ENCODE assay signal across 12 mouse cellular contexts in genomic region chr6:54463701-54464458, GRCm38 (mm10). TPM values are rescaled to one million over a fixed set of nuclear protein-coding genes. Genes with fewer than 3 reads are reported as not detected.
DNase-seq lines count a peak whose midpoint lies in the region; ATAC-seq lines count a peak whose summit lies in the region.
"Had no signal": no experiment of that assay in that cellular context is flagged by ENCODE, and none has a peak within 500 bp of the region (broad histone marks: within the 10 kb centered on the region; RNA-seq: fewer than 3 reads in every experiment).

No protein-coding gene starts in this region.

- ATAC-seq in neural tube, embryonic 14.5 days (ENCODE audit: low read depth), result 0 out of 2 replicates have a peak, but pooled peaks have one; percentile 31
- ATAC-seq in neural tube, embryonic 15.5 days (ENCODE audit: low FRiP score), result no peak; the same call in 1 of the 2 replicates
- no peak for ATAC-seq in heart, embryonic 11.5 days (replicated peaks; ENCODE audit: insufficient number of reproducible peaks, low FRiP score, low TSS enrichment)

- no peak overlapping the region for H3K4me2 ChIP-seq in neural tube, embryonic 14.5 days (ENCODE audit: low read depth, low read length)
- H3K4me2 ChIP-seq in neural tube, embryonic 15.5 days, result no peak overlapping the region
- no peak overlapping the region for H3K4me2 ChIP-seq in heart, embryonic 11.5 days
- H3K4me2 ChIP-seq: embryonic facial prominence, embryonic 15.5 days; limb, embryonic 15.5 days; midbrain, embryonic 11.5 days had no signal

- no peak overlapping the region for H3K27ac ChIP-seq in neural tube, embryonic 14.5 days (ENCODE audit: low read depth, low read length)
- H3K27ac ChIP-seq in neural tube, embryonic 15.5 days (replicated peaks), result no peak overlapping the region
- H3K27ac ChIP-seq in heart, embryonic 11.5 days (ENCODE audit: low read depth, low read length), result peak overlapping the region; percentile 17; the same call in 1 of the 2 replicates
- H3K27ac ChIP-seq: embryonic facial prominence, embryonic 15.5 days; limb, embryonic 15.5 days had no signal

- no peaks in the 10 kb centered on the region for H3K27me3 ChIP-seq in neural tube, embryonic 14.5 days (ENCODE audit: control insufficient read depth, insufficient read depth, low read length)
- H3K27me3 ChIP-seq in neural tube, embryonic 15.5 days (replicated peaks), result no peaks in the 10 kb centered on the region
- no peaks in the 10 kb centered on the region for H3K27me3 ChIP-seq in heart, embryonic 11.5 days (ENCODE audit: control insufficient read depth, insufficient read depth, low read length)
- H3K27me3 ChIP-seq: embryonic facial prominence, embryonic 15.5 days; limb, embryonic 15.5 days had no signal

- WGBS in neural tube, embryonic 14.5 days, result 49% methylated on average over 8 of the region's 8 CpGs
- WGBS in neural tube, embryonic 15.5 days, result 56% methylated on average over 8 of the region's 8 CpGs
- WGBS in heart, embryonic 11.5 days (ENCODE audit: insufficient replicate concordance), result 60% methylated on average over 8 of the region's 8 CpGs

- H3K9me3 ChIP-seq in neural tube, embryonic 14.5 days (ENCODE audit: control insufficient read depth, low read length), result no peaks in the 10 kb centered on the region
- no peaks in the 10 kb centered on the region for H3K9me3 ChIP-seq in neural tube, embryonic 15.5 days (replicated peaks)
- H3K9me3 ChIP-seq in heart, embryonic 11.5 days (replicated peaks; ENCODE audit: control insufficient read depth, low read length), result no peaks in the 10 kb centered on the region
- H3K9me3 ChIP-seq: embryonic facial prominence, embryonic 15.5 days; limb, embryonic 15.5 days had no signal

- peak; percentile 92 for DNase-seq in heart, adult 11 months
- DNase-seq in heart, adult 8-10 months (ENCODE audit: low spot score), result no peak
- peak; percentile 67 for DNase-seq in lung, postnatal 36 days
- no peak for DNase-seq in urinary bladder, adult 18-20 months (ENCODE audit: low spot score in 2 of 2)
- no peak for DNase-seq in c-Kit-positive CD71-positive TER-119-positive erythroid progenitor cells, embryonic 14.5 days (ENCODE audit: low spot score)
- DNase-seq: kidney, postnatal 14 days had no signal

- H3K4me1 ChIP-seq in neural tube, embryonic 14.5 days (ENCODE audit: control insufficient read depth, insufficient read depth, low read length), result no peaks in the 10 kb centered on the region
- peaks cover 23% of the 10 kb centered on the region for H3K4me1 ChIP-seq in neural tube, embryonic 15.5 days
- H3K4me1 ChIP-seq in heart, embryonic 11.5 days (ENCODE audit: control insufficient read depth, insufficient read depth, low read length), result peaks cover 38% of the 10 kb centered on the region
- H3K4me1 ChIP-seq: embryonic facial prominence, embryonic 15.5 days had no signal

- H3K36me3 ChIP-seq in neural tube, embryonic 14.5 days (ENCODE audit: control insufficient read depth, insufficient read depth, low read length), result no peaks in the 10 kb centered on the region
- no peaks in the 10 kb centered on the region for H3K36me3 ChIP-seq in neural tube, embryonic 15.5 days
- no peaks in the 10 kb centered on the region for H3K36me3 ChIP-seq in heart, embryonic 11.5 days (ENCODE audit: control insufficient read depth, insufficient read depth, low read length)
- H3K36me3 ChIP-seq: embryonic facial prominence, embryonic 15.5 days; limb, embryonic 15.5 days had no signal

- H3K4me3 ChIP-seq in neural tube, embryonic 14.5 days (ENCODE audit: low read depth, low read length), result no peak overlapping the region
- no peak overlapping the region for H3K4me3 ChIP-seq in neural tube, embryonic 15.5 days (replicated peaks)
- H3K4me3 ChIP-seq in heart, embryonic 11.5 days (ENCODE audit: low read depth, low read length), result no peak overlapping the region
- H3K4me3 ChIP-seq: embryonic facial prominence, embryonic 15.5 days; limb, embryonic 15.5 days had no signal

- H3K9ac ChIP-seq in neural tube, embryonic 14.5 days (replicated peaks; ENCODE audit: low read depth, low read length), result no peak overlapping the region
- no peak overlapping the region for H3K9ac ChIP-seq in neural tube, embryonic 15.5 days (replicated peaks)
- no peak overlapping the region for H3K9ac ChIP-seq in heart, embryonic 11.5 days (ENCODE audit: low read depth, low read length)
- H3K9ac ChIP-seq: embryonic facial prominence, embryonic 15.5 days; limb, embryonic 15.5 days had no signal

RNA-seq across cellular contexts. Expression of gene Wipf3, which starts 34.5 kb away (rescaled TPM):
- total RNA-seq in heart, adult 8-10 months (2022), result 10 to 100 TPM; 28.5 to 45.5 (median 37.8) TPM
- 2.8 and 3.0 TPM in 2 replicates for polyA plus RNA-seq in neural tube, embryonic 14.5 days (2014; fragmentation: Nextera tagmentation; extraction: Ambion mirVana)
- polyA plus RNA-seq in neural tube, embryonic 15.5 days (2015; fragmentation: Nextera tagmentation; extraction: Ambion mirVana), result 1.8 and 2.6 TPM in 2 replicates
- polyA plus RNA-seq in heart, embryonic 11.5 days (2014; fragmentation: Nextera tagmentation; extraction: Ambion mirVana), result 3.5 and 3.8 TPM in 2 replicates

Comparison
In these comparisons a context has a peak if more than half of its experiments do, and no peak if none do; other contexts are left out.
1. DNase-seq: peak in heart, adult 11 months (single experiment) and lung, postnatal 36 days (single experiment); none in heart, adult 8-10 months (single experiment), urinary bladder, adult 18-20 months (0 of 2) and c-Kit-positive CD71-positive TER-119-positive erythroid progenitor cells, embryonic 14.5 days (single experiment).